Mouse (Mus musculus) heart, embryonic 16.5 days (tissue): ENCODE measurements at regions not wholly inside any gene's neighbourhood (a gene's known extent, or its start where the extent isn't known, plus 50 kb on each side); places are given as distances from the start of the nearest gene placed in this dataset.

Source experiments
- ATAC-seq: fragments of 200-750 bp; cut with Nextera tagmentation; replicated peaks from 2 replicates; pipeline ENCODE4 v1.8.0; 2017; ENCODE audit warnings: moderate number of reproducible peaks; ENCODE audit not compliant: insufficient read depth, low FRiP score; ENCODE audit errors: extremely low read depth
- H3K27ac ChIP-seq: fragments of 300-500 bp; sonication (generic); 2 replicates; pipeline ENCODE4 v1.5.1; 2014; ENCODE audit warnings: mild to moderate bottlenecking, low read length, control low read depth, moderate library complexity
- H3K27me3 ChIP-seq: fragments of 300-500 bp; sonication (generic); 2 replicates; pipeline ENCODE4 v1.6.1; 2014; ENCODE audit warnings: low read length, mixed read lengths; ENCODE audit not compliant: control insufficient read depth, insufficient read depth
- H3K36me3 ChIP-seq: fragments of 300-500 bp; sonication (generic); 2 replicates; pipeline ENCODE4 v1.6.1; 2014; ENCODE audit not compliant: control insufficient read depth, insufficient read depth
- H3K4me1 ChIP-seq: fragments of 300-500 bp; sonication (generic); 2 replicates; pipeline ENCODE4 v1.6.1; 2014; ENCODE audit warnings: low read length, mixed read lengths; ENCODE audit not compliant: control insufficient read depth, insufficient read depth
- H3K4me2 ChIP-seq: fragments of 300-500 bp; sonication (generic); 2 replicates; pipeline ENCODE4 v1.6.1; 2014; ENCODE audit warnings: low read depth, mild to moderate bottlenecking, control low read depth, low read length
- H3K4me3 ChIP-seq: fragments of 300-500 bp; sonication (generic); 2 replicates; pipeline ENCODE4 v1.5.1; 2014; ENCODE audit warnings: mild to moderate bottlenecking, control low read depth, low read length
- H3K9ac ChIP-seq: fragments of 300-500 bp; sonication (generic); 2 replicates; pipeline ENCODE4 v1.6.1; 2014; ENCODE audit warnings: low read length, control low read depth
- H3K9me3 ChIP-seq: fragments of 300-500 bp; sonication (generic); replicated peaks from 2 replicates; pipeline ENCODE4 v1.6.1; 2016; ENCODE audit warnings: low read length; ENCODE audit not compliant: control insufficient read depth
- WGBS: fragments of 180-500 bp; shearing (Covaris S2); extraction: QIAGEN DNeasy Blood & Tissue Kit; methylation state at CpG from one replicate; pipeline ENCODE4 v1.1.7; 2014; 5-methylcytosine and 5-hydroxymethylcytosine counted together

DNA sequence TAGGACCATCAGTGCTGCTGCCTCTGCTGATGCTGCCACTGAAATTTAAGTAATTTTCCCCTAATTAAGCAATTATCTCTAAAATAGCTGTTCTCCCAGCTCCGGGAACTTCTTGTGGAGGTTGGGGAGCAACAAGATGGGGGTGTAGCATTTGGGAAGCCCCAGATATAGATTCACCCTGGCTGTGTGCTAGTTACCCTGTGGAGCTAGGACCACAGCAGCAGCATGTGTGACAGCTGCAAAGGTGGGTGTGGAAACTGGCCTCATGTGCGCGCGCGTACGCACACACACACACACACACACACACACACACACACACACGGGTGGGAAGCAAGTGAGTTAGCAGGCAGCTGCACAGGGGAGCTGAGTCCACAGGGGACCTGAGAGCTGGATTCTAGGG, 126.2 kb upstream of the Sdk2 start:
- peaks cover 5% of the 10 kb centered on the region for H3K9me3 ChIP-seq
- ATAC-seq = no peak
- no peak overlapping the region for H3K9ac ChIP-seq
- no peaks in the 10 kb centered on the region for H3K36me3 ChIP-seq
- H3K4me3 ChIP-seq = no peak overlapping the region
- H3K27me3 ChIP-seq = no peaks in the 10 kb centered on the region
- WGBS = 93% methylated on average over 7 of the region's 7 CpGs
- H3K27ac ChIP-seq = no peak overlapping the region
- H3K4me1 ChIP-seq = peaks cover 4% of the 10 kb centered on the region
- no peak overlapping the region for H3K4me2 ChIP-seq

DNA sequence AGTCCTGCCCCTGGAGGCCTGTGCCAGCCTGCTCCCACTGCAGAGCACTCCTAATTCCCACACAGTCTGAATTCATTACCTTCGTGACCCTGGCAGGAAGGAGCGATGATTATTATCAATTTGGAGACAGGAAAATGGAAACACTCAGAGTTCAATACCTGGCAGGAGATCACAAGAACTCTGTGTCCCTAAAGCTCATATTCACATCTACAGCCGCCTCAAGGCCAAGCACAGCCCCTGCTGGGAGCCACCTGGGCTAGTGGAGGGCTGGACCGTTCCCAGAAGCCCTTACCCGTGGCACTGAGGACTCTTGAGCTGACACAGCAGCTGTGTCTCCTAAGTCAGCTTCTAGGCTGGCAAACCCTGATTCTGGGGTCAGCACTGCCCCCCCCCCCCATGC, 124.8 kb upstream of the Sdk2 start:
- Histone ChIP-seq H3K4me3 (no peak overlapping the region), H3K4me1 (no peaks in the 10 kb centered on the region), H3K9me3 (peaks cover 5% of the 10 kb centered on the region), H3K27me3 (no peaks in the 10 kb centered on the region), H3K4me2 (no peak overlapping the region), H3K9ac (no peak overlapping the region), H3K27ac (no peak overlapping the region), H3K36me3 (no peaks in the 10 kb centered on the region)
- WGBS = 63% methylated on average over 5 of the region's 5 CpGs
- ATAC-seq = no peak

DNA sequence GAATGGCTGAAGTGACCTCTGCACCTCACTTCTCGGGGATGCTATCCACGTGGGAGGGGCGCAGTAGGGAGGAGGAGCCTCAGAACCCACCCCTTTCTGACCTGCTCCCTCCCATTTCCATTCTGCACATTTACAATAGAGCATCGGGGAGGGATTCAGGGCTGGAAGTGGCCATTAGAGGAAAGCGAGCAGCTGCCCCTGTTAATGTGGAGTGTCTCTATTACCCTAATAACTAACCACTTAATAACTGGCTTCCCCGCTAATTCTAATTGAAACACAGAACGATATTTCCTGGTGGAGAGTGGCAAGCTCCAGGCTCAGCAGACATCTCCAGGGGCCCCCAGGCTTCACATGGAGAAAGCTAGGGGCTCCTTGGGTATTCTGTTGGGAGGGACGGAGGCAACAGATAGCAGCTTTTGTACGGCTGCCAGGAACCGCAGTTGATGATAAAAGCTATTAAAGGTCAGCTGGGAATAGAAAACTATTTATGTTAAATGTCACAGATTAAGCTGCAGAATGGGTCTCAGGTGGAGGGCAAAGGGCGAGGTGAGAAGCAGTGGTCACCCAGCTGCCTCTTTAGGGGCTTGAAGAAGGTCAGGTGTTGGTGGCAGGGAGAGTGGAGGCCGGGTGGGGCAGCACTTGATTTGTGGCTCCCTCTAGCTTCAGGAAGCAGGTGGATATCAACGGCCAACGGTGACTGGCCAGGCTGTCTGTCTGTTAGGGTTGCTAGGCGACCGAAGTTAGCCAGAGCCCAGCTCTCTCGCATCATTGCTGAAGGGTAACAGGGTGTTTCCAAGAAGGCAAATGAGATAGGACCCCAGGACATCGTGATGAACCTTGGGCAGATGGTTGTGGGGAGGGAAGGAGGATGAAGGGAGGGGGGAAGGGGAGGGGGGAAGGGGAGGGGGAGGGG, 118.4 kb upstream of the Sdk2 start:
- no peak overlapping the region for H3K9ac ChIP-seq
- 37% methylated on average over 18 of the region's 18 CpGs for WGBS
- H3K27ac ChIP-seq = peak overlapping the region; percentile 37; the same call in 1 of the 2 replicates
- no peaks in the 10 kb centered on the region; the same call in 1 of the 2 replicates for H3K27me3 ChIP-seq
- no peaks in the 10 kb centered on the region for H3K36me3 ChIP-seq
- peaks cover 14% of the 10 kb centered on the region for H3K4me1 ChIP-seq
- H3K4me3 ChIP-seq = no peak overlapping the region
- H3K4me2 ChIP-seq = peak overlapping the region; percentile 55
- H3K9me3 ChIP-seq = no peaks in the 10 kb centered on the region; the same call in 1 of the 2 replicates
- peak; percentile 79 for ATAC-seq

DNA sequence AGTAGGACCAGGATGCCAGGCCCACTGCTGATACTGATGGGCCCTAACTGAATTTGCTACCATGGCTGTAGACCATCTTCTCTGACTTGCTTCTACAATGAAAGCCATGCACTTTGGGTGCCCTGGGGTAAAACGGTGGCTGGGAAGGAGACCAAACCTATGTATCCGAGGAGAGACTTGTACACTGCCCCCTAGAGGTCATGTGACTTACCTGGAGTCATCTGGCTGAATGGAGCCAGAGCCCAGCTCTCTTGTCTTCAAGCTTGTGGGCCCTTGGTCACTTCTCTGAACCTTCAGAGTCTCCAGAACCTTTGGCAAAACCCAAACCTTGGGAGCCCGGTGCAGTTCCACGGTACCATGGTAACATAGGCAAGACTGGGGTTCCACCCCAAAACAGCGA, 117.6 kb upstream of the Sdk2 start:
- no peak overlapping the region for H3K27ac ChIP-seq
- no peak for ATAC-seq
- WGBS = 74% methylated on average over 5 of the region's 5 CpGs

DNA sequence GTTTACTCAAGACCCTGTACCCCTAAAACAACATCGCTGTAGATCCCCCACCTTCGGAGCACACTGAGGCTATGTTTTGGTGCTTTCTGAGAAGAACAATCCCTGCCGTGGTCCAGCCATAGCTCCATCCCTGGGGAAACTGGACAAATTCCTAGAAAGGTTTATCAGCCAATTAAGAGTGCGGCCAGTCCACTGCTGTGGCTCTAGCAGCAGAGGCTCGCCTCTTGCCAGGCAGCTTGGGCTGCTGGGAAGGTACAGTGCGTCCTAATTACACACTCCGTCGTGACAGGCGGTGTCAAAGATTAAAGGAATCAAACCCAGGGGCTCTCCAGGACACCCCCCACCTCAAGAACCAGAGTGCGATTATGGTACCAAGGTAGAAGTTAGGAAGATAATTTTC, 116.4 kb upstream of the Sdk2 start:
- Histone ChIP-seq H3K9me3 (no peaks in the 10 kb centered on the region), H3K4me1 (peaks cover 20% of the 10 kb centered on the region), H3K27ac (no peak overlapping the region), H3K36me3 (no peaks in the 10 kb centered on the region), H3K9ac (no peak overlapping the region), H3K4me3 (no peak overlapping the region), H3K4me2 (no peak overlapping the region), H3K27me3 (no peaks in the 10 kb centered on the region; the same call in 1 of the 2 replicates)
- WGBS = 74% methylated on average over 10 of the region's 10 CpGs
- ATAC-seq = no peak

More for the DNA sequence above, 117.6 kb upstream of the Sdk2 start:
- Histone ChIP-seq H3K4me1 (peaks cover 14% of the 10 kb centered on the region), H3K9ac (no peak overlapping the region), H3K36me3 (no peaks in the 10 kb centered on the region), H3K27me3 (no peaks in the 10 kb centered on the region; the same call in 1 of the 2 replicates), H3K9me3 (no peaks in the 10 kb centered on the region), H3K4me3 (no peak overlapping the region), H3K4me2 (no peak overlapping the region)

DNA sequence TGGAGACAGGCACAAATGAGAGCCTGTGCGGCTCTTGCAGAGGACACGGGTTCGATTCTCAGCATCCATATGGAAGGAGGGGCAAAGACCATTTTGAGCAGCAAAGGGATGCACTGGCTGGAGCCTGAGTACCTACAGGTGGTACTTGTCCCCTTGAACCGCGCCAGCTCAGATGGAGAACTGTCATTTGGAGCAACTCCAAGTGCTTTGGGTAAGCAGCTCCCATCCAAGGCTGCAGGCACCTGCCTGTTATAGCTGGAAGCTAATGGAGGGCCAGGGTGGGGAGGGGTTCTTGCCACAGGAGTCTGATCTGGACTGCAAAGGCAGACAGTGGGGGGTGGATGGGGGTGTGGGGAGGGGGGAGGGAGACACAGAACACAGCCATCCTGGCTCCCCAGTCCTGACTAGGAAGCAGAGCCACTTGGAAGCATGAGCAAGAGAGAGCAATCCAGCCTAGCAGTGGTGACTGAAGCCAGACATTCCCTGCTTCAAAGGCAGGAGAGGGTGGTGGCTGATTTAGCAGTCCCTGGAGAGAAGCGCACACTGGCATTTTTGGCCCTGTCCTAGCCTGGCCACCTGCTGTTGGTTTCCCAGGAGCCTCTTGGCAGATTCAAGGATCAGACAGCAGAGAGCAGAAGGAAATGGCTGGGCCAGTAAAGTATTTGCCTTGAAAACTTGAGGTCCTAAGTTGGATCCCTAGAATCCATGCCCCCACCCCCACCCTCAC, 112.1 kb upstream of the Sdk2 start:
- Histone ChIP-seq H3K9me3 (no peaks in the 10 kb centered on the region), H3K9ac (no peak overlapping the region), H3K4me1 (peaks cover 14% of the 10 kb centered on the region), H3K4me2 (no peak overlapping the region), H3K27ac (no peak overlapping the region), H3K36me3 (no peaks in the 10 kb centered on the region), H3K4me3 (no peak overlapping the region), H3K27me3 (no peaks in the 10 kb centered on the region; the same call in 1 of the 2 replicates)
- WGBS = 52% methylated on average over 6 of the region's 6 CpGs
- ATAC-seq = 0 out of 2 replicates have a peak, but pooled peaks have one; percentile 26

DNA sequence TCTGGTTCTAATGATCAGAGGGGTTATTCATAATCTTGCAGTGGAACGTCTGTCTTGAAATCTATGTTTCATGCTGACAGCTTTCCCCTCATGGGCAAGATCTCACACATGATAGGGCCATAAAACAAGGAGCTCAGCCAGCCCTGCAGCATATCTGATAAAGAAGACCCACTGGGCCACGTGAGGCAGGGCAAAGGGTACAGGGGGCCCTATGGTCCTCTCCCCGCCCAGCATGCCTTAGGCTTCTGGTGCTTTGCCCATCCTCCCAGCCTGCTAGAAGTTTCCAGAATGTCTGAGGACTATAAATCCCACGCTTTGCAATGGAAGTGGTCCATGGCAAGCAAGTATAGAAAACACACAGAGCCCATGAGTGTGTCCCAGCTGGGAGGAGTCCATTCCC, 110.9 kb upstream of the Sdk2 start:
- 62% methylated on average over 4 of the region's 4 CpGs for WGBS

DNA sequence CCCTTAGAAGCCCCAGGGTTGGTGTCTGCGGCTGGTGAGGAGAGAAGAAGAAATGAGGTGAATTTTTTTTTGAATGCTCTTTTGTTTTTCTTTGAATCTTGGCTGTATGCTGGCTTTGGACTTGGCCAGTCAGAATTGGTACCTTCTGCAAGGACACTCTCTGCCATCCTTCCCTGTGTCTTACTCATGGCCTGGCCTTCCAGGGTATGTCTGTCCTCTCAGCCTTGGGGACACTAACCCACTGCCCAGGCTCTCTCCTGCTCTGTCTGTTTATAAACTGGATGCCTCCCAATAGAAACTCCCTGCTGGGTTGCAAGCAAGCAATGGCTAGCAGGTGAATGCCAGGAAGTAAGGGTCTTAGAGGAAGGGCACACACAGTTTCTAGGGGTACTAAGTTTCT, 110.4 kb upstream of the Sdk2 start:
- H3K4me2 ChIP-seq = no peak overlapping the region
- no peak overlapping the region for H3K9ac ChIP-seq
- WGBS = 85% methylated on average over 1 of the region's 1 CpGs
- H3K27me3 ChIP-seq = no peaks in the 10 kb centered on the region; the same call in 1 of the 2 replicates
- H3K9me3 ChIP-seq = no peaks in the 10 kb centered on the region
- H3K36me3 ChIP-seq = no peaks in the 10 kb centered on the region
- H3K4me3 ChIP-seq = no peak overlapping the region
- no peak overlapping the region for H3K27ac ChIP-seq
- no peak for ATAC-seq
- H3K4me1 ChIP-seq = peaks cover 14% of the 10 kb centered on the region

More for the DNA sequence above, 110.9 kb upstream of the Sdk2 start:
- H3K9ac ChIP-seq = no peak overlapping the region
- no peak overlapping the region for H3K27ac ChIP-seq
- H3K4me2 ChIP-seq = no peak overlapping the region
- H3K27me3 ChIP-seq = no peaks in the 10 kb centered on the region; the same call in 1 of the 2 replicates
- H3K4me3 ChIP-seq = no peak overlapping the region
- no peak for ATAC-seq
- H3K36me3 ChIP-seq = no peaks in the 10 kb centered on the region
- H3K4me1 ChIP-seq = peaks cover 14% of the 10 kb centered on the region
- H3K9me3 ChIP-seq = no peaks in the 10 kb centered on the region
